Mouse (Mus musculus) stomach, adult 2 months (tissue): Measurements from ENCODE around the gene Crebrf. TPM values are rescaled to one million over a fixed set of nuclear protein-coding genes. Genes with fewer than 3 reads are reported as not detected.

ENCODE experiments used
- polyA plus RNA-seq: library from polyadenylated mRNA; depleted of rRNA; stranded (reverse); fragments of >200 nt; gene quantifications from 2 replicates; pipeline ENCODE4 v1.2.3, GENCODE M21; 2012; rRNA removed

Crebrf gene
- 0.52 and 0.53 TPM in 2 replicates for polyA plus RNA-seq

GRCm38 (mm10) chr17:26715271-26715758, at the start of gene Crebrf:
TSS of gene Crebrf (plus strand) at chr17:26715650.

GRCm38 (mm10) chr17:26780750-26781571, 65.5 kb downstream of the Crebrf start, which contains the start of gene Bnip1:
TSS of gene Bnip1 (plus strand) at chr17:26781066.

Other genes starting within 250 kb of the Crebrf start
- gene Ergic1, start 154.2 kb upstream of the Crebrf start, polyA plus RNA-seq, result 66.1 and 80.0 TPM in 2 replicates
- gene Dusp1, start 153.5 kb upstream of the Crebrf start, polyA plus RNA-seq, result 23.9 and 44.9 TPM in 2 replicates
- 111 and 120 TPM in 2 replicates for gene Atp6v0e, start 52.4 kb upstream of the Crebrf start, polyA plus RNA-seq
- gene Bnip1, start 65.4 kb downstream of the Crebrf start, polyA plus RNA-seq, result 7.5 and 9.8 TPM in 2 replicates
- gene Nkx2-5, start 129.4 kb downstream of the Crebrf start, polyA plus RNA-seq, result 1.7 and 1.8 TPM in 2 replicates
- gene Kifc5b, start 201.4 kb downstream of the Crebrf start, polyA plus RNA-seq, result 1.3 and 1.7 TPM in 2 replicates
- gene Phf1, start 217.4 kb downstream of the Crebrf start, polyA plus RNA-seq, result 33.1 and 53.3 TPM in 2 replicates
- gene Cuta, start 223.9 kb downstream of the Crebrf start, polyA plus RNA-seq, result 126 and 160 TPM in 2 replicates
- 10.5 and 12.2 TPM in 2 replicates for gene Syngap1, start 225.6 kb downstream of the Crebrf start, polyA plus RNA-seq